19 mouse cellular contexts compared by ENCODE assay signal in genomic region chr5:110505611-110506294, GRCm38 (mm10). TPM values are rescaled to one million over a fixed set of nuclear protein-coding genes. Genes with fewer than 3 reads are reported as not detected.
DNase-seq lines count a peak whose midpoint lies in the region; ATAC-seq and TF ChIP-seq lines count a peak whose summit lies in the region.
"Had no signal": no experiment of that assay in that cellular context is flagged by ENCODE, and none has a peak within 500 bp of the region (broad histone marks: within the 10 kb centered on the region; RNA-seq: fewer than 3 reads in every experiment).

No protein-coding gene starts in this region.

- 36% methylated on average over 10 of the region's 10 CpGs for WGBS in heart, embryonic 13.5 days
- WGBS in stomach, embryonic 14.5 days = 63% methylated on average over 10 of the region's 10 CpGs
- 55% methylated on average over 10 of the region's 10 CpGs for WGBS in stomach, postnatal 0 days

- H3K36me3 ChIP-seq in heart, embryonic 13.5 days = no peaks in the 10 kb centered on the region
- no peaks in the 10 kb centered on the region for H3K36me3 ChIP-seq in stomach, embryonic 14.5 days (ENCODE audit: control insufficient read depth, insufficient read depth, low read length)
- H3K36me3 ChIP-seq in stomach, postnatal 0 days (ENCODE audit: control insufficient read depth, insufficient read depth, low read length) = no peaks in the 10 kb centered on the region
- H3K36me3 ChIP-seq: embryonic facial prominence, embryonic 12.5 days; kidney, embryonic 15.5 days; limb, embryonic 13.5 days; liver, embryonic 15.5 days; neural tube, embryonic 12.5 days; stomach, embryonic 15.5 days had no signal

- no peak overlapping the region for H3K27ac ChIP-seq in heart, embryonic 13.5 days (replicated peaks)
- H3K27ac ChIP-seq in stomach, embryonic 14.5 days (ENCODE audit: low read length) = no peak overlapping the region
- no peak overlapping the region for H3K27ac ChIP-seq in stomach, postnatal 0 days (replicated peaks)
- H3K27ac ChIP-seq: embryonic facial prominence, embryonic 12.5 days; kidney, embryonic 15.5 days; limb, embryonic 13.5 days; liver, embryonic 15.5 days; neural tube, embryonic 12.5 days; stomach, embryonic 15.5 days had no signal

- H3K9ac ChIP-seq in heart, embryonic 13.5 days = no peak overlapping the region
- no peak overlapping the region for H3K9ac ChIP-seq in stomach, embryonic 14.5 days (replicated peaks; ENCODE audit: low read depth, low read length)
- no peak overlapping the region for H3K9ac ChIP-seq in stomach, postnatal 0 days (ENCODE audit: low read length)
- H3K9ac ChIP-seq: embryonic facial prominence, embryonic 12.5 days; kidney, embryonic 15.5 days; limb, embryonic 13.5 days; liver, embryonic 15.5 days; neural tube, embryonic 12.5 days; stomach, embryonic 15.5 days had no signal

- 0 out of 2 replicates have a peak overlapping the region, but pooled peaks have one; percentile 4 for H3K4me2 ChIP-seq in heart, embryonic 13.5 days
- H3K4me2 ChIP-seq in stomach, embryonic 14.5 days (replicated peaks; ENCODE audit: low read depth, low read length) = no peak overlapping the region
- H3K4me2 ChIP-seq in stomach, postnatal 0 days (replicated peaks; ENCODE audit: low read depth) = no peak overlapping the region
- H3K4me2 ChIP-seq: embryonic facial prominence, embryonic 12.5 days; kidney, embryonic 15.5 days; limb, embryonic 13.5 days; liver, embryonic 15.5 days; neural tube, embryonic 12.5 days; stomach, embryonic 15.5 days had no signal

- no peak for TF ChIP-seq EP300 in stomach, postnatal 0 days (optimal IDR thresholded peaks at IDR 0.05)

- H3K4me1 ChIP-seq in heart, embryonic 13.5 days = peaks cover 7% of the 10 kb centered on the region; the same call in 1 of the 2 replicates
- no peaks in the 10 kb centered on the region for H3K4me1 ChIP-seq in stomach, embryonic 14.5 days (ENCODE audit: control insufficient read depth, insufficient read depth, low read length)
- H3K4me1 ChIP-seq in stomach, postnatal 0 days (replicated peaks; ENCODE audit: control insufficient read depth, insufficient read depth) = no peaks in the 10 kb centered on the region
- H3K4me1 ChIP-seq: embryonic facial prominence, embryonic 12.5 days; kidney, embryonic 15.5 days; liver, embryonic 15.5 days; stomach, embryonic 15.5 days had no signal

- no peak for ATAC-seq in heart, embryonic 13.5 days (ENCODE audit: extremely low read depth, insufficient number of reproducible peaks, low FRiP score, low TSS enrichment)
- ATAC-seq in stomach, embryonic 14.5 days (ENCODE audit: insufficient number of reproducible peaks, insufficient read depth, low FRiP score, low read depth) = 0 out of 2 replicates have a peak, but pooled peaks have one; percentile 42
- no peak for ATAC-seq in stomach, postnatal 0 days (ENCODE audit: low FRiP score, low TSS enrichment)

- DNase-seq in embryo, embryonic 10.5 days (ENCODE audit: low spot score) = peak; percentile 31
- DNase-seq in embryo, embryonic 10 days (ENCODE audit: low spot score) = no peak
- DNase-seq in heart, adult 8-10 months (ENCODE audit: low spot score) = no peak
- DNase-seq in stomach, postnatal 0 days (ENCODE audit: low spot score) = no peak
- no peak for DNase-seq in cerebellum, adult 18-20 months
- no peak for DNase-seq in spleen, postnatal 14 days (ENCODE audit: low spot score in 2 of 2)
- DNase-seq: adrenal gland, postnatal 25 days; cerebellum, postnatal 10 days; gastrocnemius, postnatal 14 days; lung, postnatal 10 days had no signal

- H3K27me3 ChIP-seq in heart, embryonic 13.5 days (replicated peaks) = peaks cover 16% of the 10 kb centered on the region
- no peaks in the 10 kb centered on the region for H3K27me3 ChIP-seq in stomach, embryonic 14.5 days (ENCODE audit: control insufficient read depth, insufficient read depth, low read length)
- H3K27me3 ChIP-seq in stomach, postnatal 0 days (ENCODE audit: control insufficient read depth, insufficient read depth, low read length) = no peaks in the 10 kb centered on the region
- H3K27me3 ChIP-seq: embryonic facial prominence, embryonic 12.5 days; kidney, embryonic 15.5 days; limb, embryonic 13.5 days; liver, embryonic 15.5 days; neural tube, embryonic 12.5 days; stomach, embryonic 15.5 days had no signal

- no peak for TF ChIP-seq CTCF in stomach, postnatal 0 days (IDR thresholded peaks at IDR 0.05; ENCODE audit: low read depth)

- H3K9me3 ChIP-seq in heart, embryonic 13.5 days = no peaks in the 10 kb centered on the region
- H3K9me3 ChIP-seq in stomach, embryonic 14.5 days (ENCODE audit: control insufficient read depth, low read depth, low read length) = no peaks in the 10 kb centered on the region
- H3K9me3 ChIP-seq in stomach, postnatal 0 days (ENCODE audit: control insufficient read depth, low read length) = no peaks in the 10 kb centered on the region
- H3K9me3 ChIP-seq: embryonic facial prominence, embryonic 12.5 days; kidney, embryonic 15.5 days; limb, embryonic 13.5 days; liver, embryonic 15.5 days; neural tube, embryonic 12.5 days; stomach, embryonic 15.5 days had no signal

- H3K4me3 ChIP-seq in heart, embryonic 13.5 days = no peak overlapping the region
- H3K4me3 ChIP-seq in stomach, embryonic 14.5 days (ENCODE audit: low read depth, low read length) = no peak overlapping the region
- no peak overlapping the region for H3K4me3 ChIP-seq in stomach, postnatal 0 days (ENCODE audit: low read depth, low read length)
- H3K4me3 ChIP-seq: embryonic facial prominence, embryonic 12.5 days; kidney, embryonic 15.5 days; limb, embryonic 13.5 days; liver, embryonic 15.5 days; neural tube, embryonic 12.5 days; stomach, embryonic 15.5 days had no signal

RNA-seq across cellular contexts. Expression of gene Galnt9, which starts 38.4 kb away (rescaled TPM):
- polyA plus RNA-seq in heart, embryonic 13.5 days (2015; fragmentation: Nextera tagmentation; extraction: Ambion mirVana) = not detected in 2 replicates
- not detected for total RNA-seq in heart, adult 8-10 months (2022)
- polyA plus RNA-seq in stomach, embryonic 14.5 days (2014; fragmentation: Nextera tagmentation; extraction: Ambion mirVana) = 0.86 and 1.2 TPM in 2 replicates
- polyA plus RNA-seq in stomach, postnatal 0 days (2015; fragmentation: Nextera tagmentation; extraction: Ambion mirVana) = 0.18 and 0.29 TPM in 2 replicates
- total RNA-seq: gastrocnemius, postnatal 14 days; megakaryocyte-erythroid progenitor cell, adult 5-6 weeks had no signal

RNA-seq across cellular contexts. Expression of gene Fbrsl1, which starts 57.5 kb away (rescaled TPM):
- 6.2 and 7.0 TPM in 2 replicates for polyA plus RNA-seq in heart, embryonic 13.5 days (2015; fragmentation: Nextera tagmentation; extraction: Ambion mirVana)
- 10 to 100 TPM; 44.1 to 53.9 (median 46.1) TPM for total RNA-seq in heart, adult 8-10 months (2022)
- 8.6 and 9.8 TPM in 2 replicates for polyA plus RNA-seq in stomach, embryonic 14.5 days (2014; fragmentation: Nextera tagmentation; extraction: Ambion mirVana)
- polyA plus RNA-seq in stomach, postnatal 0 days (2015; fragmentation: Nextera tagmentation; extraction: Ambion mirVana) = 6.2 and 6.4 TPM in 2 replicates
